Mouse (Mus musculus): ENCODE data around the gene Klf6.

Gene Klf6

GRCm38 (mm10) chr13:5864265-5865097, 3.2 kb downstream of the Klf6 start:
- DNase-seq, result peak; percentile 70 to 72

- peak; percentile 31 to 41 for DNase-seq
Measured at GRCm38 (mm10) chr13:5865098-5865415, 3.8 kb downstream of the Klf6 start.

DNA sequence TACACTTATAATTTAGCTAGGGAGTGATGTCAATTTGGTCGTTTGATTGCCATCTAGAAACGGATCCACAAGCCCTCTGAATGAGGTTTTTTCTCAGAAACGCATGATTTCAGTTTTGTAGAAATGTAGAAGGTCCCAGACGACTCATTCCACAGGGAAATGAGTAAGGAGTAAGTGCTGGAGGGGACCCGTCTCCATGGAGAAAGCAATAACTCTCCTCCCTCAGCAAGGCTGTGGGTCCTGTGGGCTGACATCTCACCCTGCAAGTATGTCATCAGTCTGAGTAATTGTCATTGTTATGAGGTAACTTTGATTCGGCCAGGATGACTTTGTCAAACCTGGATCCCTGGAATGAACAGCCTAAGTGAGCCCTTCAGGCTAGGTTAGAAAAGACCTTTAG, 4.8 kb downstream of the Klf6 start:
- DNase-seq, result peak; percentile 15 to 36

GRCm38 (mm10) chr13:5866532-5866931, 5.2 kb downstream of the Klf6 start:
- no peak for DNase-seq

DNA sequence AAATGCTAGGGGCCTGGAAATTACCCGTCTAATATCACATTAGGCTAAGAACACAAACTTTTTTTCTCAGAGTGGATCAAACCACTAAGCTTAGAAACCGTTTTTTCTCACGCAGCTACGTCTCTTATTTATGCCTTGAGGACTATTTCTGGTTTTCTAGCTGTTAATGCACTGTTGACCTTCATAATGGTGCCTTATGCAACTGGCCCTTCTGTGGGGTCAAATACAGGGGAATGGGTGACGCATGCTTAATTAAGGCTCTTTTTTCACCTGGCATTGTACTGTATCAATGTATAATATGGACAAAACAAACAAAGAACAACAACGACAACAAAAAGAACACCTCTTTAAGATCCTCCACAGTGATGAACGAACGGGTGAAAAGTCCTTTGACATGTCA, 7.1 kb downstream of the Klf6 start:
- peak; percentile 20 to 23 for DNase-seq

DNA sequence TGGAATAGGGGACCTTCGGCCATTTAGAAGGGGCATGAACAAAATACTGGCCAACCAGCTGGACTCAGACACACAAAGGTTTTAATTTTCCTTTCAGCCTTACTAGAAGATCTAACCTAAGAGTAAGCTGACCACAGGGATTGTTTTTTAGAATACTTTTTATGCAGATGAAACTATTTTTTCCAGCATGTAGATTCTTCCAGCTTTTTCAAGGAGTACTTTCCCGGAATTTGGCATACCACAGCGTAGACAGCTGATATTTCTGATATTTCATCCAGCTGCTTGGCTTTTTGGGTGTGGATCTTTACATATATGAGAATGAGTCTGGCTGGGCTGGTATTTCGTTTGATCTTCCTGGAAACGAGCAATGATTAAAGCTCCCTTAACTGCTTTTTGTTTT, 8.2 kb downstream of the Klf6 start:
- peak in 1 of 2 experiments; percentile 28 for DNase-seq

DNA sequence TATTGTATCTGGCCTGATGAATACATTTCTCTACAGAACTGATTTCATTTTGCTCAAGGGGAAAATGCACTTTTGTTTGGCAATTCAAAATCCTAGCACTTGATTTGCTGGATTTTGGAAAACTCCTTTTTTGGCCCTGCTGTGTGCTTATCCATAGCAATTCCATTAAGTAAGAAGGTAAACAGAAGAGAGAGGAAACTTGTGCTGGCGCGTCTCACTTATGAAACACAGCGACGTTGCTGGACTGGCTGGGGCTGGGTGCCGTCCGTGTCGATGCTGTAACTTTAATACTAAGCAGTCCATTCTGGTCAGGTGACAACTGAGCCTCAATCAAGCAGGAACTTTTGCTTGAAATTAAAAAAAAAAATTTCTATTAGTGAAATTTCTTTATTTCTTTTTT, 8.6 kb downstream of the Klf6 start:
- peak; percentile 36 to 46 for DNase-seq

DNA sequence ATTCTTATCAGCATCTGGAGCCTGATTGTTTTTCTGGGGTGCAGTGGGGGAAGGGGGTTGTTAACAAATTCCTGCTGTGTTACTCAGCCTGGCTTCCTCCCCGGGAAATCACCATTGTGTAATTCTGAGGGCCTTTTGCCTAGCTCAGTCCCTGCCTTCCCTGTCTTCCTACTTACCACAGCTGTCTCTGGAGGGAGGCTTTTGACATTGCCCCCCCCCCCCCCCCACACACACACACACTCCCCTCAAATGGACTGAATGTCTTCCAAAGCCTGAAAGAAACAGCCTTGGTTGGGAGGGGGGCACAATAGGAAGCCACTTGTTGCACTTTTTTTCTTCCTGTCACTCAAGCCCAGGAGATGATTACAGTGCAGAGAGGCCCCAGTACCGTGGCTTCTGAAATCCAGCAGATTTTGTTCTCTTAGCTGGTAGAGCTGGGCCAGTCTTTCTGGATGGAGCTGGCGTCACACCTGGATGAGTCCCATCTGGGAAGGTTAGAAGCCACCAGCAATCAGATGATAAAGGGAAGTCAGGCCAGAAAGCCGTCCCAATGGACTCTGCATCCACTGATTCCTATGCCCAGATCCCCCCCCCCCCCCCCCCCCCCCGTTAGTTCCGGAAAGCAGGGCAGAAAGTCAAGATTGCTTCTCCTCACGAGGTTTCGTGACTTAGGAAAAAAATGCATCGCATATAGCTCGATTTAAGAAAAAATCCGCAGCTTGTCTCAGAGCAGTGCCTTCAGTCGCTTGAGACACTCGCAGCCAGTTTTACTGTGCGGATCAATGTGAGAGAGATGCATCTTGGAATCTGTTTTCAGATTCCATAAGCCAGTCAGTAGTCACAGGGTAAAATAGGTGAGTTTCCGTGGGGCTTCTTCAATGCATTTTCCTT, 9.3 kb downstream of the Klf6 start:
- DNase-seq, result peak; percentile 49 to 51

- no peak for DNase-seq
Measured at GRCm38 (mm10) chr13:5871414-5871813, 10.1 kb downstream of the Klf6 start.

GRCm38 (mm10) chr13:5873681-5874080, 12.4 kb downstream of the Klf6 start:
- DNase-seq, result no peak

DNA sequence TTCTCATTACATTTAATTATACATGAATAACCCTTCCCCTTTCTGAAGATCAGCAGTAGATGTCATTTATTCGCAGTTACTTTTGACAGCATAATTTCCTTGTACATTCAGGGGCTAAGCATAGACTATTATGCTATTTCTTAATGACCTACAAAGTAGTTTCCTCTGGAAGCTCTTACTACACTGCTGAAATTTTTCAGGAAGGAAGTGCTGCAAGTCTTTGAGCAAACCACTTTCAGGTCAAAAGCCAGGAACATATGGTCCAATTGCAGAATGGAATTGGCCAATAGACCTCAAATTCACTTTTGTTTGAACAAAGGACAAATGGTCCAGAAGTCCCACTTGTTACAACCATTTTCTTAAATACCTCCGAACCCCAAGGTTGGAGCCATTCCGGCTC, 14.2 kb downstream of the Klf6 start:
- no peak for DNase-seq

- DNase-seq, result no peak
Measured at GRCm38 (mm10) chr13:5878748-5879147, 17.5 kb downstream of the Klf6 start.

GRCm38 (mm10) chr13:5886810-5887209, 25.5 kb downstream of the Klf6 start:
- DNase-seq, result no peak

- peak; percentile 53 to 63 for DNase-seq
Measured at GRCm38 (mm10) chr13:5888164-5888563, 26.9 kb downstream of the Klf6 start.

GRCm38 (mm10) chr13:5888731-5889130, 27.4 kb downstream of the Klf6 start:
- DNase-seq, result no peak

- DNase-seq, result no peak
Measured at GRCm38 (mm10) chr13:5890035-5890434, 28.8 kb downstream of the Klf6 start.

GRCm38 (mm10) chr13:5892684-5893447, 31.6 kb downstream of the Klf6 start:
- no peak for DNase-seq

GRCm38 (mm10) chr13:5894910-5895309, 33.6 kb downstream of the Klf6 start:
- DNase-seq, result no peak

GRCm38 (mm10) chr13:5895851-5896250, 34.6 kb downstream of the Klf6 start:
- no peak for DNase-seq

DNA sequence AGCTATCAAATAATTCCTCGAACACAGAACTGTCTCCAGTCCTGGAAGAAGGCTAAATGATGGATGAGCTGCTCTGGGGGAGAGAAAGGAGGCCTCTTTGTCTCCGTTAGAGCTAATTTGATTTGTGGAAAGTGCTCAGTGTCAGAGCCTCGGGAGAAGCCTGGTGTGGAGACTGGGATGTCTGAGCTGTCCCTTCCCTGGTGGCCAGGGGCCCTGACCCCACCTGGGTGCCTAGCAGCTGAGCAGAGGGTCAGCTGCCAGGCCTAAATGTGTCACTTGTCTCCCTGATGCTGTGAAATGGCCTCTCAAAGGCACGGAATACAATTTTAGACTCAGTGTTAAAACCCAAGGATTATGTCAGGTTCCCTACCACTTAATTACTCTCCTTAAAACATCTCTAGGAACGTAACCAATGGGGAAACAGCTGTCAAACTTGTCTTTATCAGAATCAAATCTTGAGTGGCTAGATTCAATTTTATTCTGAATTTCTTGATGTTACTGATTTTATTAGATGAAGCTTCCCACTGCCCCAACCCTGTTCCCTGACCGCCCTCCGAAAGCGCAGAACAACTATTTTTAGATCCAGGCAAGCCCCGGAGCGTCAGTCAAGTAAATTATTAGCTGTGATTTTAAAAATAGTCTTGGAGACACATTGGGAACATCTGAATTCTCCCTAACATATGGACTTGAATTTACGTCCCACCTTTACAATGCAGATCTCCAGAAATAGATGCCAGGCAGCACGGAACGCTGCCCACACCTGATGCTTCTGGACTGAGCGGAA, 36.1 kb downstream of the Klf6 start:
- no peak for DNase-seq

- no peak for DNase-seq
Measured at GRCm38 (mm10) chr13:5899021-5899420, 37.7 kb downstream of the Klf6 start.

- DNase-seq, result no peak
Measured at GRCm38 (mm10) chr13:5899641-5900040, 38.4 kb downstream of the Klf6 start.
